Mouse (Mus musculus) myocyte (in vitro differentiated cells): ENCODE data around the gene Bcl2l11. TPM values are rescaled to one million over a fixed set of nuclear protein-coding genes. Genes with fewer than 3 reads are reported as not detected.

Source experiments
- H3K27me3 ChIP-seq: one replicate; pipeline ENCODE4 v1.6.1; 2011; ENCODE audit not compliant: control insufficient read depth, insufficient read depth, insufficient read length
- H3K36me3 ChIP-seq: one replicate; pipeline ENCODE4 v1.6.1; 2011; ENCODE audit not compliant: control insufficient read depth, insufficient read depth
- H3K4me2 ChIP-seq: one replicate; pipeline ENCODE4 v1.6.1; 2011; ENCODE audit warnings: low read depth, control low read depth
- H3K4me3 ChIP-seq: one replicate; pipeline ENCODE4 v1.5.1; 2011; ENCODE audit warnings: mild to moderate bottlenecking, control low read depth, moderate library complexity
- H3K79me2 ChIP-seq: one replicate; pipeline ENCODE4 v1.6.1; 2011; ENCODE audit not compliant: control insufficient read depth, insufficient read depth
- H3ac ChIP-seq: one replicate; pipeline ENCODE4 v1.6.1; 2011; ENCODE audit not compliant: control insufficient read depth, insufficient read length
- CEBPB ChIP-seq: IDR thresholded peaks from 2 replicates; pipeline ENCODE4 v1.6.1; 2011; ENCODE audit warnings: mild to moderate bottlenecking, moderate library complexity; ENCODE audit not compliant: poor library complexity, insufficient read depth, severe bottlenecking
- E2F4 ChIP-seq: IDR thresholded peaks from one replicate; pipeline ENCODE4 v1.6.1; 2011; ENCODE audit warnings: mild to moderate bottlenecking, control low read depth, moderate library complexity; ENCODE audit not compliant: insufficient read depth
- MAX ChIP-seq: IDR thresholded peaks from one replicate; pipeline ENCODE4 v1.6.1; 2011; ENCODE audit warnings: low read depth, mild to moderate bottlenecking, control low read depth
- MYOD1 ChIP-seq, 3 experiments: IDR thresholded peaks; one replicate each; pipeline ENCODE4 v1.6.1; 2011; ENCODE audit warnings: control low read depth in 2 of 3, low read depth in 2 of 3, mild to moderate bottlenecking in 2 of 3, moderate library complexity in 1 of 3; ENCODE audit not compliant: insufficient read length in 2 of 3, control insufficient read depth in 1 of 3
- MYOG ChIP-seq, 3 experiments: IDR thresholded peaks; one replicate each; pipeline ENCODE4 v1.6.1; 2011; ENCODE audit warnings: control low read depth in 2 of 3, low read depth in 2 of 3, mild to moderate bottlenecking in 2 of 3; ENCODE audit not compliant: insufficient read length in 2 of 3, control insufficient read depth in 1 of 3, insufficient read depth in 1 of 3
- POLR2A ChIP-seq: IDR thresholded peaks from one replicate; pipeline ENCODE4 v1.6.1; 2011; ENCODE audit warnings: low read depth, mild to moderate bottlenecking, control low read depth, moderate library complexity; ENCODE audit not compliant: insufficient read length
- POLR2AphosphoS2 ChIP-seq: IDR thresholded peaks from one replicate; pipeline ENCODE4 v1.6.1; 2011; ENCODE audit warnings: low read depth, control low read depth; ENCODE audit not compliant: insufficient read length
- REST ChIP-seq: IDR thresholded peaks from one replicate; pipeline ENCODE4 v1.6.1; 2011; ENCODE audit warnings: mild to moderate bottlenecking, control low read depth, moderate library complexity; ENCODE audit not compliant: insufficient read depth, insufficient read length
- SRF ChIP-seq: IDR thresholded peaks from one replicate; pipeline ENCODE4 v1.6.1; 2011; ENCODE audit warnings: low read depth; ENCODE audit not compliant: control insufficient read depth, insufficient read length
- TCF12 ChIP-seq: IDR thresholded peaks from one replicate; pipeline ENCODE4 v1.6.1; 2011; ENCODE audit warnings: mild to moderate bottlenecking, control low read depth; ENCODE audit not compliant: poor library complexity, insufficient read depth, severe bottlenecking
- TCF3 ChIP-seq: IDR thresholded peaks from one replicate; pipeline ENCODE4 v1.6.1; 2011; ENCODE audit warnings: low read depth, control low read depth; ENCODE audit not compliant: insufficient read length
- USF1 ChIP-seq: IDR thresholded peaks from one replicate; pipeline ENCODE4 v1.6.1; 2011; ENCODE audit warnings: low read depth, mild to moderate bottlenecking, control low read depth, moderate library complexity
- polyA plus RNA-seq: library from polyadenylated mRNA; unstranded; fragments of >200 nt; fragmentation: generic; extraction: Trizol; gene quantifications from one replicate; pipeline ENCODE4 v1.2.1, GENCODE M21; 2012; ENCODE audit warnings: missing spikeins

Bcl2l11 gene
- polyA plus RNA-seq: 4.9 TPM

- Histone ChIP-seq H3ac (peak within 1 kb of the TSS; percentile 37), H3K4me2 (peak within 1 kb of the TSS; percentile 99), H3K4me3 (peak within 1 kb of the TSS; percentile 75), H3K79me2 (no peaks in the 10 kb centered on the region), H3K36me3 (no peaks in the 10 kb centered on the region), H3K27me3 (no peaks in the 10 kb centered on the region)
- TF ChIP-seq MYOG (IDR thresholded peaks at IDR 0.05; ENCODE audit: control insufficient read depth in 1 of 3, insufficient read depth in 1 of 3, insufficient read length in 2 of 3, low read depth in 2 of 3): peak in 2 of 3 experiments; percentile 74 to 92
- TF ChIP-seq USF1: no peak
- peak; percentile 34 for TF ChIP-seq REST
- no peak for TF ChIP-seq MAX
- TF ChIP-seq POLR2A: peak; percentile 97
- TF ChIP-seq MYOD1 (IDR thresholded peaks at IDR 0.05; ENCODE audit: control insufficient read depth in 1 of 3, insufficient read length in 2 of 3, low read depth in 2 of 3): peak in 2 of 3 experiments; percentile 57 to 84
- TF ChIP-seq E2F4: no peak
- TF ChIP-seq TCF12: no peak
- TF ChIP-seq SRF: peak; percentile 42
- TF ChIP-seq CEBPB: no peak
- no peak for TF ChIP-seq TCF3
- peak; percentile 98 for TF ChIP-seq POLR2AphosphoS2
These were observed at the start of gene Bcl2l11 for GRCm38 (mm10) chr2:128125635-128126470. Bcl2l11 (plus strand) TSS chr2:128126038.

GRCm38 (mm10) chr2:128076936-128077335, 48.9 kb upstream of the Bcl2l11 start:
- Histone ChIP-seq H3K4me2 (no peak overlapping the region), H3K36me3 (no peaks in the 10 kb centered on the region), H3K27me3 (peaks cover 7% of the 10 kb centered on the region), H3K79me2 (no peaks in the 10 kb centered on the region), H3ac (no peak overlapping the region), H3K4me3 (no peak overlapping the region)
- no peak for TF ChIP-seq POLR2A
- no peak for TF ChIP-seq TCF12
- TF ChIP-seq CEBPB: no peak
- no peak for TF ChIP-seq REST
- TF ChIP-seq E2F4: no peak
- TF ChIP-seq TCF3: no peak
- no peak for TF ChIP-seq USF1
- TF ChIP-seq MYOD1 (IDR thresholded peaks at IDR 0.05; ENCODE audit: control insufficient read depth in 1 of 3, insufficient read length in 2 of 3, low read depth in 2 of 3): no peak
- no peak for TF ChIP-seq POLR2AphosphoS2

- no peak overlapping the region for H3ac ChIP-seq
- H3K27me3 ChIP-seq: peaks cover 7% of the 10 kb centered on the region
- H3K36me3 ChIP-seq: no peaks in the 10 kb centered on the region
- no peak overlapping the region for H3K4me2 ChIP-seq
- no peaks in the 10 kb centered on the region for H3K79me2 ChIP-seq
- TF ChIP-seq TCF3: no peak
- TF ChIP-seq MYOD1 (IDR thresholded peaks at IDR 0.05; ENCODE audit: control insufficient read depth in 1 of 3, insufficient read length in 2 of 3, low read depth in 2 of 3): no peak
- no peak for TF ChIP-seq E2F4
- TF ChIP-seq USF1: no peak
- TF ChIP-seq CEBPB: no peak
- no peak for TF ChIP-seq REST
- no peak for TF ChIP-seq SRF
- no peak for TF ChIP-seq POLR2A
- no peak for TF ChIP-seq TCF12
- TF ChIP-seq POLR2AphosphoS2: no peak
- no peak for TF ChIP-seq MAX
- TF ChIP-seq MYOG (IDR thresholded peaks at IDR 0.05; ENCODE audit: control insufficient read depth in 1 of 3, insufficient read depth in 1 of 3, insufficient read length in 2 of 3, low read depth in 2 of 3): no peak
- no peak overlapping the region for H3K4me3 ChIP-seq
These were observed 47.0 kb upstream of the Bcl2l11 start for GRCm38 (mm10) chr2:128078859-128079258.

- Histone ChIP-seq H3K27me3 (peaks cover 7% of the 10 kb centered on the region), H3K4me2 (no peak overlapping the region)
These were observed 46.5 kb upstream of the Bcl2l11 start for GRCm38 (mm10) chr2:128079316-128079715.

More at GRCm38 (mm10) chr2:128079316-128079715, 46.5 kb upstream of the Bcl2l11 start:
- TF ChIP-seq MYOD1 (IDR thresholded peaks at IDR 0.05; ENCODE audit: control insufficient read depth in 1 of 3, insufficient read length in 2 of 3, low read depth in 2 of 3): no peak
- no peak for TF ChIP-seq TCF3
- no peak for TF ChIP-seq POLR2AphosphoS2
- TF ChIP-seq USF1: no peak
- TF ChIP-seq E2F4: no peak
- TF ChIP-seq MAX: no peak
- no peak for TF ChIP-seq SRF
- TF ChIP-seq REST: no peak
- no peak for TF ChIP-seq CEBPB
- no peak for TF ChIP-seq MYOG (IDR thresholded peaks at IDR 0.05; ENCODE audit: control insufficient read depth in 1 of 3, insufficient read depth in 1 of 3, insufficient read length in 2 of 3, low read depth in 2 of 3)
- no peak for TF ChIP-seq TCF12
- no peak for TF ChIP-seq POLR2A
- Histone ChIP-seq H3K4me3 (no peak overlapping the region), H3ac (no peak overlapping the region), H3K36me3 (no peaks in the 10 kb centered on the region), H3K79me2 (no peaks in the 10 kb centered on the region)
